In the genomic region with DNA sequence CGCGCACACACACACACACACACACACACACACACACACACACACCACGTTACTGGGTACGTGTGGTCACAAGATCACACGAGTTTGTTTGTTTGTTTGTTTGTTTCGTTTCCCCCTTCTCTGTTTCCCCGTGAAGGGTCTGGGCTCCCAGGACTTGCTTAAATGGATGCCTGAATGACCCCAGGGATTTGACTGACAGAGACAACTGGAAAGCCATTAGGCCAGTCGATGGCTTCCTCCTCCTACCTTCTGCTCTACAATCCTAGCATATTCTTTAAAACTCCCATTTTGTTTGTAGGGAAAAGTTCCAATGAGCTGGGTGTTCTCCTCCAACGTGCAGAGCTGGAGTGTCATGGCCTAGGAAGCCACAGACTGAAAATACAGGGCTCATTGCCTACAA, we compare ENCODE assay signal across 18 mouse cellular contexts. TPM values are rescaled to one million over a fixed set of nuclear protein-coding genes. Genes with fewer than 3 reads are reported as not detected.
DNase-seq lines count a peak whose midpoint lies in the region; ATAC-seq lines count a peak whose summit lies in the region.
"Had no signal": no experiment of that assay in that cellular context is flagged by ENCODE, and none has a peak within 500 bp of the region (broad histone marks: within the 10 kb centered on the region; RNA-seq: fewer than 3 reads in every experiment).

No protein-coding gene starts in this region.

- peaks cover 43% of the 10 kb centered on the region for H3K4me1 ChIP-seq in hindbrain, embryonic 10.5 days (replicated peaks)
- H3K4me1 ChIP-seq in hindbrain, embryonic 13.5 days (replicated peaks), result peaks cover 10% of the 10 kb centered on the region
- peaks cover 13% of the 10 kb centered on the region for H3K4me1 ChIP-seq in midbrain, embryonic 11.5 days (ENCODE audit: control insufficient read depth, insufficient read depth, low read length)
- H3K4me1 ChIP-seq in midbrain, embryonic 15.5 days, result peaks cover 7% of the 10 kb centered on the region
- peaks cover 28% of the 10 kb centered on the region for H3K4me1 ChIP-seq in heart, embryonic 10.5 days
- H3K4me1 ChIP-seq in liver, embryonic 11.5 days (replicated peaks; ENCODE audit: control insufficient read depth, insufficient read depth, low read length), result no peaks in the 10 kb centered on the region

- no peaks in the 10 kb centered on the region for H3K36me3 ChIP-seq in hindbrain, embryonic 10.5 days
- no peaks in the 10 kb centered on the region for H3K36me3 ChIP-seq in hindbrain, embryonic 13.5 days
- H3K36me3 ChIP-seq in midbrain, embryonic 11.5 days (ENCODE audit: control insufficient read depth, insufficient read depth, low read length), result no peaks in the 10 kb centered on the region
- H3K36me3 ChIP-seq in midbrain, embryonic 15.5 days (replicated peaks), result no peaks in the 10 kb centered on the region
- no peaks in the 10 kb centered on the region for H3K36me3 ChIP-seq in heart, embryonic 10.5 days
- H3K36me3 ChIP-seq in liver, embryonic 11.5 days (ENCODE audit: control insufficient read depth, insufficient read depth, low read length), result no peaks in the 10 kb centered on the region
- H3K36me3 ChIP-seq: midbrain, embryonic 13.5 days had no signal

- H3K9me3 ChIP-seq in hindbrain, embryonic 10.5 days, result peaks cover 3% of the 10 kb centered on the region; the same call in 1 of the 2 replicates
- H3K9me3 ChIP-seq in hindbrain, embryonic 13.5 days, result peaks cover 5% of the 10 kb centered on the region
- 0 out of 2 replicates have a peak, but pooled peaks cover 3% of the 10 kb centered on the region for H3K9me3 ChIP-seq in midbrain, embryonic 11.5 days (ENCODE audit: control insufficient read depth, low read length)
- H3K9me3 ChIP-seq in midbrain, embryonic 15.5 days, result no peaks in the 10 kb centered on the region
- H3K9me3 ChIP-seq in heart, embryonic 10.5 days, result no peaks in the 10 kb centered on the region
- peaks cover 2% of the 10 kb centered on the region; the same call in 1 of the 2 replicates for H3K9me3 ChIP-seq in liver, embryonic 11.5 days (ENCODE audit: control insufficient read depth, low read length)
- H3K9me3 ChIP-seq: midbrain, embryonic 13.5 days had no signal

- H3K4me2 ChIP-seq in hindbrain, embryonic 13.5 days, result no peak overlapping the region
- H3K4me2 ChIP-seq in midbrain, embryonic 11.5 days, result no peak overlapping the region
- no peak overlapping the region for H3K4me2 ChIP-seq in midbrain, embryonic 15.5 days
- H3K4me2 ChIP-seq in liver, embryonic 11.5 days, result no peak overlapping the region
- H3K4me2 ChIP-seq: heart, embryonic 11.5 days; midbrain, embryonic 13.5 days had no signal

- H3K27me3 ChIP-seq in hindbrain, embryonic 10.5 days (ENCODE audit: insufficient read depth, poor library complexity, severe bottlenecking), result peaks cover 100% of the 10 kb centered on the region
- H3K27me3 ChIP-seq in hindbrain, embryonic 13.5 days, result peaks cover 96% of the 10 kb centered on the region
- peaks cover 77% of the 10 kb centered on the region for H3K27me3 ChIP-seq in midbrain, embryonic 11.5 days (ENCODE audit: control insufficient read depth, insufficient read depth, low read length)
- peaks cover 78% of the 10 kb centered on the region for H3K27me3 ChIP-seq in midbrain, embryonic 15.5 days (replicated peaks)
- peaks cover 99% of the 10 kb centered on the region for H3K27me3 ChIP-seq in heart, embryonic 10.5 days (ENCODE audit: insufficient read depth, poor library complexity, severe bottlenecking)
- H3K27me3 ChIP-seq in liver, embryonic 11.5 days (replicated peaks; ENCODE audit: control insufficient read depth, insufficient read depth, low read length), result peaks cover 83% of the 10 kb centered on the region

- peak; percentile 47 for DNase-seq in hindbrain, embryonic 10.5 days (ENCODE audit: low spot score)
- peak; percentile 92 for DNase-seq in midbrain, embryonic 11.5 days (ENCODE audit: low spot score, missing footprints)
- DNase-seq in forelimb bud, embryonic 11.5 days (ENCODE audit: low read depth, low spot score), result peak; percentile 29
- no peak for DNase-seq in heart, embryonic 10.5 days (ENCODE audit: low spot score)
- DNase-seq in liver, embryonic 11.5 days (ENCODE audit: low spot score), result no peak
- DNase-seq: B cell, adult 2 months; cerebellum, postnatal 10 days; gastrocnemius, postnatal 25 days; kidney, postnatal 14 days; liver, postnatal 0 days; lung, postnatal 4 days; thymus, postnatal 25 days had no signal

- WGBS in hindbrain, embryonic 10.5 days, result 5% methylated on average over 9 of the region's 9 CpGs
- 3% methylated on average over 9 of the region's 9 CpGs for WGBS in hindbrain, embryonic 13.5 days
- WGBS in midbrain, embryonic 11.5 days, result 9% methylated on average over 9 of the region's 9 CpGs
- WGBS in midbrain, embryonic 15.5 days, result 6% methylated on average over 9 of the region's 9 CpGs
- WGBS in heart, embryonic 10.5 days, result 15% methylated on average over 9 of the region's 9 CpGs
- 12% methylated on average over 9 of the region's 9 CpGs for WGBS in liver, embryonic 11.5 days

- no peak overlapping the region for H3K9ac ChIP-seq in hindbrain, embryonic 13.5 days
- no peak overlapping the region for H3K9ac ChIP-seq in midbrain, embryonic 11.5 days (ENCODE audit: low read length)
- H3K9ac ChIP-seq in midbrain, embryonic 15.5 days, result no peak overlapping the region
- no peak overlapping the region for H3K9ac ChIP-seq in liver, embryonic 11.5 days (ENCODE audit: low read depth, low read length)
- H3K9ac ChIP-seq: liver, postnatal 0 days; midbrain, embryonic 13.5 days had no signal

- no peak overlapping the region for H3K27ac ChIP-seq in hindbrain, embryonic 10.5 days
- H3K27ac ChIP-seq in hindbrain, embryonic 13.5 days, result no peak overlapping the region
- no peak overlapping the region for H3K27ac ChIP-seq in midbrain, embryonic 11.5 days (ENCODE audit: low read depth, low read length)
- H3K27ac ChIP-seq in midbrain, embryonic 15.5 days, result no peak overlapping the region
- H3K27ac ChIP-seq in heart, embryonic 10.5 days, result no peak overlapping the region
- no peak overlapping the region for H3K27ac ChIP-seq in liver, embryonic 11.5 days (ENCODE audit: low read depth, low read length)
- H3K27ac ChIP-seq: midbrain, embryonic 13.5 days had no signal

- no peak for ATAC-seq in hindbrain, embryonic 13.5 days (ENCODE audit: low FRiP score)
- ATAC-seq in midbrain, embryonic 11.5 days (ENCODE audit: low FRiP score), result no peak
- ATAC-seq in midbrain, embryonic 15.5 days (replicated peaks), result no peak
- ATAC-seq in liver, embryonic 11.5 days (replicated peaks; ENCODE audit: low FRiP score), result no peak
- ATAC-seq: inflammation-experienced regulatory T-cells, adult 6 months; liver, postnatal 0 days; midbrain, embryonic 13.5 days; Patski had no signal

- H3K4me3 ChIP-seq in hindbrain, embryonic 10.5 days, result peak overlapping the region; percentile 30; the same call in 1 of the 2 replicates
- no peak overlapping the region for H3K4me3 ChIP-seq in hindbrain, embryonic 13.5 days
- no peak overlapping the region for H3K4me3 ChIP-seq in midbrain, embryonic 11.5 days (ENCODE audit: low read depth, low read length)
- H3K4me3 ChIP-seq in midbrain, embryonic 15.5 days, result no peak overlapping the region
- no peak overlapping the region for H3K4me3 ChIP-seq in heart, embryonic 10.5 days
- H3K4me3 ChIP-seq in liver, embryonic 11.5 days (ENCODE audit: low read depth, low read length), result no peak overlapping the region
- H3K4me3 ChIP-seq: midbrain, embryonic 13.5 days had no signal

RNA-seq across cellular contexts. Expression of a gene that starts 5.0 kb away (rescaled TPM):
- 5.4 and 5.6 TPM in 2 replicates for polyA plus RNA-seq in hindbrain, embryonic 10.5 days (2016; fragmentation: Nextera tagmentation; extraction: Ambion mirVana)
- polyA plus RNA-seq in hindbrain, embryonic 13.5 days (2015; fragmentation: Nextera tagmentation; extraction: Ambion mirVana), result 1.0 and 1.1 TPM in 2 replicates
- 5.6 and 6.7 TPM in 2 replicates for polyA plus RNA-seq in midbrain, embryonic 11.5 days (2014; fragmentation: Nextera tagmentation; extraction: Ambion mirVana)
- polyA plus RNA-seq in midbrain, embryonic 15.5 days (2015; fragmentation: Nextera tagmentation; extraction: Ambion mirVana), result 0.27 and 0.49 TPM in 2 replicates
- 0.32 and 1.7 TPM in 2 replicates for polyA plus RNA-seq in heart, embryonic 10.5 days (2016; fragmentation: Nextera tagmentation; extraction: Ambion mirVana)
- 0.69 and 1.0 TPM in 2 replicates for polyA plus RNA-seq in liver, embryonic 11.5 days (2014; fragmentation: Nextera tagmentation; extraction: Ambion mirVana)
- polyA plus RNA-seq: inflammation-experienced regulatory T-cells, adult 6 months; liver, postnatal 0 days; Patski had no signal

Comparison
In these comparisons a context has a peak if more than half of its experiments do, and no peak if none do; other contexts are left out.
1. DNase-seq: peak in hindbrain, embryonic 10.5 days (single experiment), midbrain, embryonic 11.5 days (single experiment) and forelimb bud, embryonic 11.5 days (single experiment); none in heart, embryonic 10.5 days (single experiment) and liver, embryonic 11.5 days (single experiment).